ENCODE assay signal across 8 mouse cellular contexts in the genomic region with DNA sequence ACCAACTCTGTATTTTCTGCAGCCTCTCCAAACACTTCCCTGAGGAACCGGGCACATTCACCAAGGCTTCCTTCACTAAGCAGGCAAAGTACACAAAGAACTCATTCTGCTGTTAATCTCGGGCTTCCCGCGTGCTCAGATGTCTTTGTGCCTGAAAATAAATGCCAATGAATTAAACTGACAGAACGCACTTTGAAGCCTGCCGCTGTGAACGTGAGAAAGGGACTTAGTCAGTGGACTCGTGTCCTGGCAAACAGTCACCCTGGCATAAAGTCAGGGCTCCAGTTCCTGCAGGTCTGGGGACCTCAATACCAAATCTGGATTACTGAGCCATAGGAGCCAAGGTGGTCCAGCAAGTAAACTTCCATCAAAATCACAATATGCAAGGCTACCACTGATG. TPM values are rescaled to one million over a fixed set of nuclear protein-coding genes. Genes with fewer than 3 reads are reported as not detected.
DNase-seq lines count a peak whose midpoint lies in the region; ATAC-seq and TF ChIP-seq lines count a peak whose summit lies in the region.

No protein-coding gene starts in this region.

- TF ChIP-seq CTCF in left cerebral cortex, adult 2 months (IDR thresholded peaks at IDR 0.05): no peak
- TF ChIP-seq CTCF in thymus, adult 2 months (IDR thresholded peaks at IDR 0.05; ENCODE audit: borderline replicate concordance, control insufficient read depth, extremely low read depth, insufficient read depth, low read length, poor library complexity): no peak

- no peaks in the 10 kb centered on the region for H3K36me3 ChIP-seq in hindbrain, embryonic 13.5 days
- H3K36me3 ChIP-seq in lung, embryonic 16.5 days (ENCODE audit: control insufficient read depth, insufficient read depth, low read length): no peaks in the 10 kb centered on the region
- H3K36me3 ChIP-seq in stomach, embryonic 15.5 days: no peaks in the 10 kb centered on the region
- no peaks in the 10 kb centered on the region for H3K36me3 ChIP-seq in thymus, adult 2 months (ENCODE audit: control insufficient read depth, insufficient read depth, low read length)

- H3K4me2 ChIP-seq in hindbrain, embryonic 13.5 days: peak overlapping the region; percentile 90
- H3K4me2 ChIP-seq in lung, embryonic 16.5 days (ENCODE audit: low read depth, low read length): peak overlapping the region; percentile 89
- peak overlapping the region; percentile 75 for H3K4me2 ChIP-seq in stomach, embryonic 15.5 days

- WGBS in hindbrain, embryonic 13.5 days: 2% methylated on average over 8 of the region's 8 CpGs
- WGBS in lung, embryonic 16.5 days: 10% methylated on average over 8 of the region's 8 CpGs
- WGBS in stomach, embryonic 15.5 days: 15% methylated on average over 8 of the region's 8 CpGs
- WGBS in thymus, adult 2 months: 35% methylated on average over 8 of the region's 8 CpGs

- H3K9me3 ChIP-seq in hindbrain, embryonic 13.5 days: no peaks in the 10 kb centered on the region
- H3K9me3 ChIP-seq in lung, embryonic 16.5 days (ENCODE audit: control insufficient read depth, low read length): no peaks in the 10 kb centered on the region
- no peaks in the 10 kb centered on the region for H3K9me3 ChIP-seq in stomach, embryonic 15.5 days

- intact Hi-C loops in left cerebral cortex, postnatal 4 days (cut with DNase I): no loop called here
- intact Hi-C loops in left cerebral cortex, adult 2 months (cut with DNase I): no loop called here

- no peak for ATAC-seq in hindbrain, embryonic 13.5 days (ENCODE audit: low FRiP score)
- peak; percentile 42 for ATAC-seq in lung, embryonic 16.5 days (ENCODE audit: low read depth)
- peak; percentile 68 for ATAC-seq in stomach, embryonic 15.5 days (ENCODE audit: insufficient read depth, low FRiP score, low read depth)

- H3K4me1 ChIP-seq in hindbrain, embryonic 13.5 days (replicated peaks): peaks cover 17% of the 10 kb centered on the region
- H3K4me1 ChIP-seq in lung, embryonic 16.5 days (replicated peaks; ENCODE audit: control insufficient read depth, insufficient read depth, low read length): peaks cover 14% of the 10 kb centered on the region
- 0 out of 2 replicates have a peak, but pooled peaks cover 4% of the 10 kb centered on the region for H3K4me1 ChIP-seq in stomach, embryonic 15.5 days
- no peaks in the 10 kb centered on the region for H3K4me1 ChIP-seq in thymus, adult 2 months (replicated peaks; ENCODE audit: control insufficient read depth, insufficient read depth, low read length)

- peaks cover 31% of the 10 kb centered on the region for H3K27me3 ChIP-seq in hindbrain, embryonic 13.5 days
- no peaks in the 10 kb centered on the region for H3K27me3 ChIP-seq in lung, embryonic 16.5 days (ENCODE audit: control insufficient read depth, insufficient read depth, low read depth, low read length)
- no peaks in the 10 kb centered on the region for H3K27me3 ChIP-seq in stomach, embryonic 15.5 days (replicated peaks)
- no peaks in the 10 kb centered on the region for H3K27me3 ChIP-seq in thymus, adult 2 months (ENCODE audit: control insufficient read depth, insufficient read depth, low read length)

- no peak overlapping the region for H3K27ac ChIP-seq in left cerebral cortex, adult 2 months
- no peak overlapping the region for H3K27ac ChIP-seq in hindbrain, embryonic 13.5 days
- H3K27ac ChIP-seq in lung, embryonic 16.5 days (ENCODE audit: low read length): no peak overlapping the region; the same call in 1 of the 2 replicates
- peak overlapping the region; percentile 70 for H3K27ac ChIP-seq in stomach, embryonic 15.5 days
- no peak overlapping the region for H3K27ac ChIP-seq in thymus, adult 2 months (ENCODE audit: control insufficient read depth, insufficient read depth, low read length)

- H3K9ac ChIP-seq in hindbrain, embryonic 13.5 days: no peak overlapping the region
- H3K9ac ChIP-seq in lung, embryonic 16.5 days (ENCODE audit: low read length): no peak overlapping the region
- H3K9ac ChIP-seq in stomach, embryonic 15.5 days: no peak overlapping the region

- DNase-seq in left cerebral cortex, postnatal 4 days: peak; percentile 29
- DNase-seq in left cerebral cortex, adult 2 months (ENCODE audit: extremely low spot score in 1 of 2, low spot score in 2 of 2): no peak
- DNase-seq in embryo, embryonic 9.5 days (ENCODE audit: extremely low spot score): peak; percentile 25
- no peak for DNase-seq in natural killer cell, adult 2 months (ENCODE audit: low spot score in 2 of 2)
- no peak for DNase-seq in thymus, adult 2 months

- TF ChIP-seq POLR2A in thymus, adult 2 months (IDR thresholded peaks at IDR 0.05; ENCODE audit: control insufficient read depth, extremely low read depth, insufficient read depth, low read length, poor library complexity): no peak

- no peak overlapping the region for H3K4me3 ChIP-seq in left cerebral cortex, adult 2 months
- peak overlapping the region; percentile 60; the same call in 1 of the 2 replicates for H3K4me3 ChIP-seq in hindbrain, embryonic 13.5 days
- H3K4me3 ChIP-seq in lung, embryonic 16.5 days (ENCODE audit: low read length): no peak overlapping the region
- no peak overlapping the region for H3K4me3 ChIP-seq in stomach, embryonic 15.5 days (replicated peaks)
- no peak overlapping the region for H3K4me3 ChIP-seq in thymus, adult 2 months (ENCODE audit: control insufficient read depth, insufficient read depth, low read length)

RNA-seq across cellular contexts. Expression of a gene that starts 0.9 kb away (rescaled TPM):
- 1 to 10 TPM; 1.9 to 2.5 TPM for total RNA-seq in left cerebral cortex, postnatal 4 days (2021)
- 1 to 10 TPM; 3.2 to 4.1 TPM for total RNA-seq in left cerebral cortex, adult 2 months (2021)
- polyA plus RNA-seq in hindbrain, embryonic 13.5 days (2015; fragmentation: Nextera tagmentation; extraction: Ambion mirVana): 9.7 and 14.4 TPM in 2 replicates
- polyA plus RNA-seq in lung, embryonic 16.5 days (2015; fragmentation: Nextera tagmentation; extraction: Ambion mirVana): 29.4 and 33.1 TPM in 2 replicates
- polyA plus RNA-seq in stomach, embryonic 15.5 days (2015; fragmentation: Nextera tagmentation; extraction: Ambion mirVana): 57.7 and 64.8 TPM in 2 replicates
- 15.9 and 21.1 TPM in 2 replicates for polyA plus RNA-seq in thymus, adult 2 months (2012; rRNA removed)

Comparison
In these comparisons a context has a peak if more than half of its experiments do, and no peak if none do; other contexts are left out.
1. DNase-seq: peak in left cerebral cortex, postnatal 4 days (single experiment) and embryo, embryonic 9.5 days (single experiment); none in left cerebral cortex, adult 2 months (0 of 2), natural killer cell, adult 2 months (0 of 2) and thymus, adult 2 months (single experiment).
2. Peak in every context shown above with its lines, with median percentiles within 50 percentile points of each other: H3K4me2 ChIP-seq.